20 mouse cellular contexts compared by ENCODE assay signal in the genomic region with DNA sequence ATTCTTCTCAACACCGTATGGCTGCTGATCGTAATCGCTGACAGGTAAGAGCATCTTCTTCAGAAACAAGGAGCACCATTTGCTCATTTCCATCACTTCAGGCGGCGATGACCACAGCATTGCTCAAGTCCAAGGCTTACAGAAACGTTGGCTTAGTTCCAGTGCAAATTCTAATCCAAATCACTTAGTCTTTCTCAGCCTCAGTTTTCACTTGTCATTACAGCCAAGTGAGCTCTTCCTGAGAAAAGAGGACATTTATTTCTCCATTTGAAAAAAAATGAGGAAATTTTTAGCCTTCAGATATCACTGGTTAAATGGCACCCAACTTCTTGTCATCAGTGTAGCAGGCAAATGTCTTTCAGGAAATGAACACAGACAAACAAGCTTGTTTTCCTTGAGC.
"Had no signal": no experiment of that assay in that cellular context is flagged by ENCODE, and none has a peak within 500 bp of the region (broad histone marks: within the 10 kb centered on the region; RNA-seq: fewer than 3 reads in every experiment).

No protein-coding gene starts in this region.

- H3K9ac ChIP-seq: intestine, embryonic 15.5 days; kidney, embryonic 15.5 days; liver, embryonic 14.5 days; neural tube, embryonic 12.5 days; neural tube, embryonic 15.5 days; stomach, embryonic 15.5 days had no signal

- DNase-seq: kidney, adult 11 months; kidney, adult 8-10 months; kidney, postnatal 10 days; kidney, postnatal 36 days; layer of hippocampus, postnatal 36 days; midbrain, embryonic 14.5 days; right cerebral cortex, adult 18-20 months; right cerebral cortex, postnatal 14 days; right cerebral cortex, postnatal 4 days; spleen, adult 18-20 months; thymus, postnatal 25 days had no signal

- ATAC-seq: intestine, embryonic 15.5 days had no signal

- H3K36me3 ChIP-seq: intestine, embryonic 15.5 days; kidney, embryonic 15.5 days; neural tube, embryonic 12.5 days; neural tube, embryonic 15.5 days; stomach, embryonic 15.5 days had no signal

- H3K4me2 ChIP-seq: intestine, embryonic 15.5 days; kidney, embryonic 15.5 days; liver, embryonic 11.5 days; midbrain, embryonic 11.5 days; neural tube, embryonic 12.5 days; neural tube, embryonic 15.5 days; stomach, embryonic 15.5 days had no signal

- H3K4me1 ChIP-seq: intestine, embryonic 15.5 days; kidney, embryonic 15.5 days; neural tube, embryonic 12.5 days; neural tube, embryonic 15.5 days; stomach, embryonic 15.5 days had no signal

- H3K27me3 ChIP-seq: intestine, embryonic 15.5 days; kidney, embryonic 15.5 days; neural tube, embryonic 12.5 days; neural tube, embryonic 15.5 days; stomach, embryonic 15.5 days had no signal

- H3K27ac ChIP-seq: intestine, embryonic 15.5 days; kidney, embryonic 15.5 days; left cerebral cortex, adult 2 months; liver, embryonic 14.5 days; neural tube, embryonic 12.5 days; neural tube, embryonic 15.5 days; stomach, embryonic 15.5 days had no signal

- H3K9me3 ChIP-seq: intestine, embryonic 15.5 days; kidney, embryonic 15.5 days; neural tube, embryonic 12.5 days; neural tube, embryonic 15.5 days; stomach, embryonic 15.5 days had no signal

- H3K4me3 ChIP-seq: intestine, embryonic 15.5 days; kidney, embryonic 15.5 days; left cerebral cortex, adult 2 months; neural tube, embryonic 12.5 days; neural tube, embryonic 15.5 days; stomach, embryonic 15.5 days had no signal
